Comparison of ENCODE assay signal across 9 mouse cellular contexts in the genomic region with DNA sequence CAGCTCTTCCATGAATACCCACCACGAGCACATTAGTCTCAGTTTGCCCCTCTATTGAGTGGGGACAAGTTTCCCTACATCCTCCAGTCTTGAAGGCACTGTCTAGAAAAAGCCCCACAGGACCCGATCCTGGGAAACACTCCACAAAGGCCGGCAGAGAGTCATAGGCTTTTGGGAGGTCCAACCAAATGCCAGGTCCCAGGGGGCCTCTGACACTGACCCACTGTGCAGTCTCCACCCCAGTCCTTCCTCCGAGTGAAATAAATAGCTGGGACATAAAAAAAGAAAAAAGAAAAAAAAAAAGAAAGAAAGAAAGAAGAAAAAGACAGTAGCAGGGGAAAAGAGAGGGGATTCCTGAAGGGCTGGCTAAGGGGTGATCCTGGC. TPM values are rescaled to one million over a fixed set of nuclear protein-coding genes. Genes with fewer than 3 reads are reported as not detected.
A peak's percentile ranks its signal among the peaks of the same experiment; 100 is the strongest.
DNase-seq lines count a peak whose midpoint lies in the region; ATAC-seq and TF ChIP-seq lines count a peak whose summit lies in the region.
"Had no signal": no experiment of that assay in that cellular context is flagged by ENCODE, and none has a peak within 500 bp of the region (broad histone marks: within the 10 kb centered on the region; RNA-seq: fewer than 3 reads in every experiment).

No protein-coding gene starts in this region.

- no peaks in the 10 kb centered on the region for H3K9me3 ChIP-seq in megakaryocyte, embryonic 14.5 days
- H3K9me3 ChIP-seq in heart, postnatal 0 days (replicated peaks; ENCODE audit: control insufficient read depth, low read length): no peaks in the 10 kb centered on the region
- H3K9me3 ChIP-seq in limb, embryonic 13.5 days: no peaks in the 10 kb centered on the region
- H3K9me3 ChIP-seq in stomach, embryonic 15.5 days: no peaks in the 10 kb centered on the region

- TF ChIP-seq EP300 in heart, postnatal 0 days (IDR thresholded peaks at IDR 0.05; ENCODE audit: low read depth): no peak

- no peak for ATAC-seq in megakaryocyte, adult 5-6 weeks (ENCODE audit: poor library complexity, severe bottlenecking)
- ATAC-seq in heart, postnatal 0 days (ENCODE audit: insufficient read depth, low read depth): no peak
- ATAC-seq in limb, embryonic 13.5 days (ENCODE audit: low FRiP score, low read depth): no peak
- ATAC-seq in stomach, embryonic 15.5 days (ENCODE audit: insufficient read depth, low FRiP score, low read depth): no peak

- H3K4me3 ChIP-seq in megakaryocyte, embryonic 14.5 days (replicated peaks): peak overlapping the region; percentile 87
- peak overlapping the region; percentile 51; the same call in 1 of the 2 replicates for H3K4me3 ChIP-seq in heart, postnatal 0 days (ENCODE audit: low read depth, low read length)
- H3K4me3 ChIP-seq in limb, embryonic 13.5 days: peak overlapping the region; percentile 66
- peak overlapping the region; percentile 54 for H3K4me3 ChIP-seq in stomach, embryonic 15.5 days (replicated peaks)

- no peak overlapping the region for H3K9ac ChIP-seq in heart, postnatal 0 days (replicated peaks; ENCODE audit: low read depth, low read length)
- H3K9ac ChIP-seq in limb, embryonic 13.5 days: peak overlapping the region; percentile 80
- no peak overlapping the region for H3K9ac ChIP-seq in stomach, embryonic 15.5 days

- H3K4me1 ChIP-seq in megakaryocyte, embryonic 14.5 days: peaks cover 56% of the 10 kb centered on the region
- no peaks in the 10 kb centered on the region for H3K4me1 ChIP-seq in heart, postnatal 0 days (ENCODE audit: control insufficient read depth, insufficient read depth)
- H3K4me1 ChIP-seq in limb, embryonic 13.5 days: peaks cover 37% of the 10 kb centered on the region
- peaks cover 39% of the 10 kb centered on the region for H3K4me1 ChIP-seq in stomach, embryonic 15.5 days

- H3K4me2 ChIP-seq in heart, postnatal 0 days (ENCODE audit: low read depth, low read length): peak overlapping the region; percentile 77
- H3K4me2 ChIP-seq in limb, embryonic 13.5 days (replicated peaks): peak overlapping the region; percentile 90
- peak overlapping the region; percentile 96 for H3K4me2 ChIP-seq in stomach, embryonic 15.5 days

- no peak overlapping the region for H3K27ac ChIP-seq in heart, postnatal 0 days (ENCODE audit: low read depth)
- no peak overlapping the region for H3K27ac ChIP-seq in limb, embryonic 13.5 days
- no peak overlapping the region for H3K27ac ChIP-seq in stomach, embryonic 15.5 days

- TF ChIP-seq CTCF in heart, postnatal 0 days (IDR thresholded peaks at IDR 0.05; ENCODE audit: low read depth): no peak

- H3K36me3 ChIP-seq in megakaryocyte, embryonic 14.5 days (replicated peaks; ENCODE audit: low read length): no peaks in the 10 kb centered on the region
- no peaks in the 10 kb centered on the region for H3K36me3 ChIP-seq in heart, postnatal 0 days (replicated peaks; ENCODE audit: control insufficient read depth, insufficient read depth, low read length)
- H3K36me3 ChIP-seq in limb, embryonic 13.5 days: no peaks in the 10 kb centered on the region
- no peaks in the 10 kb centered on the region for H3K36me3 ChIP-seq in stomach, embryonic 15.5 days

- WGBS in heart, postnatal 0 days: 65% methylated on average over 4 of the region's 4 CpGs
- 41% methylated on average over 4 of the region's 4 CpGs for WGBS in limb, embryonic 13.5 days
- WGBS in stomach, embryonic 15.5 days: 39% methylated on average over 4 of the region's 4 CpGs

- peaks cover 70% of the 10 kb centered on the region for H3K27me3 ChIP-seq in megakaryocyte, embryonic 14.5 days (replicated peaks)
- H3K27me3 ChIP-seq in heart, postnatal 0 days (ENCODE audit: control insufficient read depth, insufficient read depth, low read length): peaks cover 19% of the 10 kb centered on the region; the same call in 1 of the 2 replicates
- H3K27me3 ChIP-seq in limb, embryonic 13.5 days: peaks cover 25% of the 10 kb centered on the region
- no peaks in the 10 kb centered on the region for H3K27me3 ChIP-seq in stomach, embryonic 15.5 days (replicated peaks)

- DNase-seq in heart, postnatal 0 days (ENCODE audit: low spot score): no peak
- no peak for DNase-seq in layer of hippocampus, adult 11-12 months (ENCODE audit: low spot score)
- no peak for DNase-seq in urinary bladder, postnatal 14 days (ENCODE audit: low spot score)
- DNase-seq in cerebellum, adult 9-11 months: no peak
- DNase-seq: lung, adult 2 months had no signal

RNA-seq across cellular contexts. Expression of a gene that starts 0.8 kb away (rescaled TPM):
- 7.7 and 18.6 TPM in 2 replicates for polyA plus RNA-seq in megakaryocyte, embryonic 14.5 days (2012; ENCODE audit: insufficient read depth, low replicate concordance)
- total RNA-seq in megakaryocyte, adult 5-6 weeks (2015): 0.85 and 2.7 TPM in 2 replicates
- 1.6 and 1.7 TPM in 2 replicates for total RNA-seq in megakaryocyte, adult 5-6 weeks (2017)
- total RNA-seq in heart, postnatal 0 days (2014; rRNA removed; ENCODE audit: low replicate concordance): 1.7 and 8.5 TPM in 2 replicates
- polyA plus RNA-seq in heart, postnatal 0 days (2015; fragmentation: Nextera tagmentation; extraction: Ambion mirVana): 4.4 and 5.8 TPM in 2 replicates
- polyA plus RNA-seq in limb, embryonic 13.5 days (2015; fragmentation: Nextera tagmentation; extraction: Ambion mirVana): 28.9 and 29.1 TPM in 2 replicates
- 64.2 and 77.2 TPM in 2 replicates for polyA plus RNA-seq in stomach, embryonic 15.5 days (2015; fragmentation: Nextera tagmentation; extraction: Ambion mirVana)

RNA-seq across cellular contexts. Expression of a gene that starts 52.2 kb away (rescaled TPM):
- 186 and 838 TPM in 2 replicates for polyA plus RNA-seq in megakaryocyte, embryonic 14.5 days (2012; ENCODE audit: insufficient read depth, low replicate concordance)
- total RNA-seq in megakaryocyte, adult 5-6 weeks (2015): 129 and 153 TPM in 2 replicates
- 326 and 348 TPM in 2 replicates for total RNA-seq in megakaryocyte, adult 5-6 weeks (2017)
- total RNA-seq in heart, postnatal 0 days (2014; rRNA removed; ENCODE audit: low replicate concordance): 213 and 286 TPM in 2 replicates
- polyA plus RNA-seq in heart, postnatal 0 days (2015; fragmentation: Nextera tagmentation; extraction: Ambion mirVana): 204 and 238 TPM in 2 replicates
- polyA plus RNA-seq in limb, embryonic 13.5 days (2015; fragmentation: Nextera tagmentation; extraction: Ambion mirVana): 920 and 938 TPM in 2 replicates
- 605 and 630 TPM in 2 replicates for polyA plus RNA-seq in stomach, embryonic 15.5 days (2015; fragmentation: Nextera tagmentation; extraction: Ambion mirVana)

RNA-seq across cellular contexts. Expression of a gene that starts 52.5 kb away (rescaled TPM):
- polyA plus RNA-seq in megakaryocyte, embryonic 14.5 days (2012; ENCODE audit: insufficient read depth, low replicate concordance): 28.8 and 47.9 TPM in 2 replicates
- 2.6 and 6.0 TPM in 2 replicates for total RNA-seq in megakaryocyte, adult 5-6 weeks (2015)
- 11.5 and 14.5 TPM in 2 replicates for total RNA-seq in megakaryocyte, adult 5-6 weeks (2017)
- total RNA-seq in heart, postnatal 0 days (2014; rRNA removed; ENCODE audit: low replicate concordance): 17.9 and 50.4 TPM in 2 replicates
- 28.5 and 28.8 TPM in 2 replicates for polyA plus RNA-seq in heart, postnatal 0 days (2015; fragmentation: Nextera tagmentation; extraction: Ambion mirVana)
- polyA plus RNA-seq in limb, embryonic 13.5 days (2015; fragmentation: Nextera tagmentation; extraction: Ambion mirVana): 25.1 and 25.9 TPM in 2 replicates
- 27.0 and 28.4 TPM in 2 replicates for polyA plus RNA-seq in stomach, embryonic 15.5 days (2015; fragmentation: Nextera tagmentation; extraction: Ambion mirVana)
